Mouse (Mus musculus) liver, embryonic 14.5 days (tissue): ENCODE results near the gene Atp6v1b1. TPM values are rescaled to one million over a fixed set of nuclear protein-coding genes. Genes with fewer than 3 reads are reported as not detected.

ENCODE experiments used
- ATAC-seq: fragments of 200-750 bp; cut with Nextera tagmentation; 2 replicates; pipeline ENCODE4 v1.8.0; 2017; ENCODE audit warnings: moderate number of reproducible peaks, mild to moderate bottlenecking, moderate library complexity; ENCODE audit not compliant: insufficient read depth
- DNase-seq, 3 experiments: peaks; one replicate each; pipeline ENCODE4 v3.0.0-alpha.2; 2012 to 2013; ENCODE audit warnings: low read depth in 3 of 3, low spot score in 3 of 3
- H3K27ac ChIP-seq: fragments of 300-500 bp; sonication (generic); 2 replicates; pipeline ENCODE4 v1.5.1; 2014; ENCODE audit warnings: moderate library complexity, mild to moderate bottlenecking, control low read depth, inconsistent platforms
- H3K27me3 ChIP-seq: fragments of 300-500 bp; sonication (generic); 2 replicates; pipeline ENCODE4 v1.6.1; 2014; ENCODE audit warnings: mild to moderate bottlenecking, low read length, moderate library complexity; ENCODE audit not compliant: control insufficient read depth, insufficient read depth
- H3K36me3 ChIP-seq: fragments of 300-500 bp; sonication (generic); replicated peaks from 2 replicates; pipeline ENCODE4 v1.6.1; 2014; ENCODE audit warnings: low read depth; ENCODE audit not compliant: control insufficient read depth, insufficient read depth
- H3K4me1 ChIP-seq, 2 experiments: fragments of 200-500 bp in 1 of 2; fragments of 300-500 bp in 1 of 2; sonication (generic) in 1 of 2; replicated peaks; 2 replicates each; pipeline ENCODE4 v1.6.1; 2012 to 2014; ENCODE audit warnings: antibody characterized with exemption in 1 of 2, inconsistent platforms in 1 of 2, low read length in 1 of 2; ENCODE audit not compliant: control insufficient read depth in 2 of 2, insufficient read depth in 2 of 2
- H3K4me2 ChIP-seq: fragments of 300-500 bp; sonication (generic); 2 replicates; pipeline ENCODE4 v1.6.1; 2014; ENCODE audit warnings: low read depth, mild to moderate bottlenecking, control low read depth, moderate library complexity
- H3K4me3 ChIP-seq, 2 experiments: fragments of 200-500 bp in 1 of 2; fragments of 300-500 bp in 1 of 2; sonication (generic) in 1 of 2; 2 replicates each; pipeline ENCODE4 v1.5.1; 2012 to 2014; ENCODE audit warnings: low read depth in 2 of 2, low read length in 2 of 2, mild to moderate bottlenecking in 2 of 2, control low read depth in 1 of 2, inconsistent platforms in 1 of 2, moderate library complexity in 1 of 2; ENCODE audit not compliant: insufficient read depth in 1 of 2
- H3K9ac ChIP-seq: fragments of 300-500 bp; sonication (generic); replicated peaks from 2 replicates; pipeline ENCODE4 v1.6.1; 2014; ENCODE audit warnings: mild to moderate bottlenecking, control low read depth, moderate library complexity
- H3K9me3 ChIP-seq: fragments of 300-500 bp; sonication (generic); 2 replicates; pipeline ENCODE4 v1.6.1; 2016; ENCODE audit warnings: low read length, mixed read lengths; ENCODE audit not compliant: control insufficient read depth
- CTCF ChIP-seq: IDR thresholded peaks from 2 replicates; pipeline ENCODE4 v1.5.1; 2016; ENCODE audit warnings: antibody characterized with exemption, low read depth, control low read depth
- EP300 ChIP-seq: IDR thresholded peaks from 2 replicates; pipeline ENCODE4 v1.6.1; 2016; ENCODE audit warnings: antibody characterized with exemption, low read depth
- WGBS: fragments of 180-500 bp; shearing (Covaris S2); extraction: QIAGEN DNeasy Blood & Tissue Kit; methylation state at CpG from one replicate; pipeline ENCODE4 v1.1.7; 2014; ENCODE audit not compliant: insufficient replicate concordance; 5-methylcytosine and 5-hydroxymethylcytosine counted together
- polyA plus RNA-seq, 2 experiments: library from polyadenylated mRNA; depleted of rRNA in 1 of 2; stranded (reverse) in 1 of 2; unstranded in 1 of 2; fragments of >200 nt; fragmentation: Nextera tagmentation in 1 of 2; extraction: Ambion mirVana in 1 of 2; gene quantifications; 2 replicates each; pipeline versions ENCODE4 v1.2.1 to v1.2.3; 2012 to 2014

The Atp6v1b1 gene
- polyA plus RNA-seq, 2 experiments, result 0.02 TPM; not detected in 1

DNA sequence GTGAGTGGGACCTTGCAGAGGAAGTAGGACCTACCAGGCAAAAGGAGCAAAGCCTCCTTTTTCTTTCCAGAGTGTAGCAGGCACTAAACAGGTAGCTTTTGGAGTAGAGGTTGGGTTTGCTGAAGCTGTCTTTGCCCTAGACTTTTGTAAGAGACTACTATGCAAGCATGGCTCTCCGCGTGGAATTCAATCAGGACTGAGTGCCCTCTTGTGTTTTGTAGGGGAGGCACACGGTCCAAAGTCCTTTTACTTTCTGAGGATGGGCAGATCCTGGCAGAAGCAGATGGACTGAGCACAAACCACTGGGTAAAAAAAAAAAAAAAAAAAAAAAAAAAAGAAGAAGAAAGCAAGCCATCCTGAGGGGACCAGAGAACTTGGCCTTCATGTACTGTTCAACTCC is 53.9 kb downstream of the Atp6v1b1 start:
- Histone ChIP-seq H3K27ac (no peak overlapping the region), H3K36me3 (no peaks in the 10 kb centered on the region), H3K27me3 (no peaks in the 10 kb centered on the region), H3K4me3 (no peak overlapping the region), H3K4me1 (peaks cover 10 to 12% of the 10 kb centered on the region in 2 experiments), H3K4me2 (no peak overlapping the region), H3K9me3 (no peaks in the 10 kb centered on the region), H3K9ac (no peak overlapping the region)
- TF ChIP-seq EP300, result no peak
- TF ChIP-seq CTCF, result no peak
- WGBS, result 54% methylated on average over 3 of the region's 3 CpGs
- no peak for ATAC-seq
- DNase-seq, result no peak

GRCm38 (mm10) chr6:83802033-83802432 is 59.2 kb downstream of the Atp6v1b1 start:
- 71% methylated on average over 5 of the region's 5 CpGs for WGBS
- DNase-seq (no peak), ATAC-seq (no peak)
- Histone ChIP-seq H3K4me2 (no peak overlapping the region), H3K4me1 (no peaks in the 10 kb centered on the region), H3K36me3 (no peaks in the 10 kb centered on the region), H3K9me3 (no peaks in the 10 kb centered on the region), H3K9ac (no peak overlapping the region), H3K27me3 (no peaks in the 10 kb centered on the region), H3K27ac (no peak overlapping the region), H3K4me3 (no peak overlapping the region)
- no peak for TF ChIP-seq CTCF
- TF ChIP-seq EP300, result no peak

DNA sequence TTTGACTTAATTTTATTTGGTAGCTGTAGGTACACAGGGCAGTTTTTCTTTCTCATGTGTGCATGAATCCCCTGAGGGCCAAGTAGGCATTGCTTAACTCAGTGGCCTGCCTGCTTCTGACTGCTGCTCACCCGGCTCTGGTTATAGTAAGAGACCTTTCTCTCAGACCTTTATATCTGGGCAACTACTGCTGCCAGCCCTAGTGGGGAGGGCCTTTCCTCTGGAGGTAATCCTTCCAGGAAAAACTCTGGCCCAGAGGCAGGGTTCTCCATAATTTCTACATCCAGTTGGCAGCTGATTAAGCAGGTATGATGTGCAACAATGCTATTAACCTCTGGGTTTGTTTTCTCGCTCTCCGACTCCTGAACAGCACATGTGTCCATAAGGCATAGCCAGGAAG is 60.1 kb downstream of the Atp6v1b1 start:
- no peaks in the 10 kb centered on the region for H3K27me3 ChIP-seq
- no peak overlapping the region for H3K4me3 ChIP-seq
- DNase-seq, result no peak
- no peaks in the 10 kb centered on the region for H3K36me3 ChIP-seq
- WGBS, result 78% methylated on average over 3 of the region's 3 CpGs
- H3K27ac ChIP-seq, result no peak overlapping the region
- no peaks in the 10 kb centered on the region for H3K4me1 ChIP-seq
- H3K9ac ChIP-seq, result no peak overlapping the region
- TF ChIP-seq EP300 (no peak), CTCF (no peak)
- no peaks in the 10 kb centered on the region for H3K9me3 ChIP-seq
- no peak overlapping the region for H3K4me2 ChIP-seq
- no peak for ATAC-seq

Other genes with a start within 250 kb of the Atp6v1b1 start
- gene Dguok, start 236.0 kb upstream of the Atp6v1b1 start, polyA plus RNA-seq (2012; rRNA removed), result 14.6 and 16.8 TPM in 2 replicates
- 21.6 and 27.2 TPM in 2 replicates for gene Dguok, start 236.0 kb upstream of the Atp6v1b1 start, polyA plus RNA-seq (2014; fragmentation: Nextera tagmentation; extraction: Ambion mirVana)
- gene Actg2, start 206.7 kb upstream of the Atp6v1b1 start, polyA plus RNA-seq (2012; rRNA removed), result 2.3 and 2.7 TPM in 2 replicates
- gene Actg2, start 206.7 kb upstream of the Atp6v1b1 start, polyA plus RNA-seq (2014; fragmentation: Nextera tagmentation; extraction: Ambion mirVana), result 1.4 and 2.4 TPM in 2 replicates
- 5.1 and 6.2 TPM in 2 replicates for gene Stambp, start 170.3 kb upstream of the Atp6v1b1 start, polyA plus RNA-seq (2012; rRNA removed)
- gene Stambp, start 170.3 kb upstream of the Atp6v1b1 start, polyA plus RNA-seq (2014; fragmentation: Nextera tagmentation; extraction: Ambion mirVana), result 9.9 and 10.1 TPM in 2 replicates
- 3.3 and 3.9 TPM in 2 replicates for gene Clec4f, start 86.8 kb upstream of the Atp6v1b1 start, polyA plus RNA-seq (2012; rRNA removed)
- gene Clec4f, start 86.8 kb upstream of the Atp6v1b1 start, polyA plus RNA-seq (2014; fragmentation: Nextera tagmentation; extraction: Ambion mirVana), result 4.1 and 5.3 TPM in 2 replicates
- gene Cd207, start 65.1 kb upstream of the Atp6v1b1 start, polyA plus RNA-seq (2012; rRNA removed), result 0.08 and 0.17 TPM in 2 replicates
- gene Cd207, start 65.1 kb upstream of the Atp6v1b1 start, polyA plus RNA-seq (2014; fragmentation: Nextera tagmentation; extraction: Ambion mirVana), result 0.33 and 0.53 TPM in 2 replicates
- not detected in 2 replicates for gene Vax2, start 31.7 kb upstream of the Atp6v1b1 start, polyA plus RNA-seq (2012; rRNA removed)
- not detected in 2 replicates for gene Vax2, start 31.7 kb upstream of the Atp6v1b1 start, polyA plus RNA-seq (2014; fragmentation: Nextera tagmentation; extraction: Ambion mirVana)
- gene Ankrd53, start 19.7 kb downstream of the Atp6v1b1 start, polyA plus RNA-seq (2012; rRNA removed), result not detected in 2 replicates
- 0.08 TPM in 1 of 2 replicates, not detected in the other for gene Ankrd53, start 19.7 kb downstream of the Atp6v1b1 start, polyA plus RNA-seq (2014; fragmentation: Nextera tagmentation; extraction: Ambion mirVana)
- 21.6 and 26.5 TPM in 2 replicates for gene Tex261, start 32.8 kb downstream of the Atp6v1b1 start, polyA plus RNA-seq (2012; rRNA removed)
- gene Tex261, start 32.8 kb downstream of the Atp6v1b1 start, polyA plus RNA-seq (2014; fragmentation: Nextera tagmentation; extraction: Ambion mirVana), result 42.6 and 44.2 TPM in 2 replicates
- 5.4 and 6.0 TPM in 2 replicates for gene Nagk, start 52.0 kb downstream of the Atp6v1b1 start, polyA plus RNA-seq (2012; rRNA removed)
- 13.9 and 15.6 TPM in 2 replicates for gene Nagk, start 52.0 kb downstream of the Atp6v1b1 start, polyA plus RNA-seq (2014; fragmentation: Nextera tagmentation; extraction: Ambion mirVana)
- gene Paip2b, start 88.8 kb downstream of the Atp6v1b1 start, polyA plus RNA-seq (2012; rRNA removed), result 4.0 and 5.6 TPM in 2 replicates
- gene Paip2b, start 88.8 kb downstream of the Atp6v1b1 start, polyA plus RNA-seq (2014; fragmentation: Nextera tagmentation; extraction: Ambion mirVana), result 2.5 and 3.5 TPM in 2 replicates
- 7.4 and 14.0 TPM in 2 replicates for gene Zfp638, start 124.1 kb downstream of the Atp6v1b1 start, polyA plus RNA-seq (2012; rRNA removed)
- gene Zfp638, start 124.1 kb downstream of the Atp6v1b1 start, polyA plus RNA-seq (2014; fragmentation: Nextera tagmentation; extraction: Ambion mirVana), result 18.6 and 19.3 TPM in 2 replicates